Mouse (Mus musculus): Measurements from ENCODE around the gene Hdac1. TPM values are rescaled to one million over a fixed set of nuclear protein-coding genes. Genes with fewer than 3 reads are reported as not detected.

The Hdac1 gene
- polyA plus RNA-seq, 1 experiment from 2014 or later, result 91.7 TPM

GRCm38 (mm10) chr4:129502901-129503444 is 39.5 kb downstream of the Hdac1 start:
- H3K27ac ChIP-seq (ENCODE audit: low read depth, low read length), result peak overlapping the region; percentile 71
- peak; percentile 55 for ATAC-seq
- no peak overlapping the region for H3K4me3 ChIP-seq (ENCODE audit: low read depth, low read length)
- no peak overlapping the region for H3K9ac ChIP-seq (ENCODE audit: low read depth, low read length)
- no peak for TF ChIP-seq CTCF (IDR thresholded peaks at IDR 0.05; ENCODE audit: low read depth)
- no peaks in the 10 kb centered on the region for H3K9me3 ChIP-seq (ENCODE audit: control insufficient read depth)
- H3K27me3 ChIP-seq (replicated peaks; ENCODE audit: control insufficient read depth, insufficient read depth, low read length), result no peaks in the 10 kb centered on the region
- WGBS, result 37% methylated on average over 11 of the region's 11 CpGs
- H3K4me1 ChIP-seq (replicated peaks; ENCODE audit: control insufficient read depth, insufficient read depth, low read length), result peaks cover 19% of the 10 kb centered on the region
- no peaks in the 10 kb centered on the region for H3K36me3 ChIP-seq (ENCODE audit: control insufficient read depth, insufficient read depth)
- H3K4me2 ChIP-seq (replicated peaks; ENCODE audit: low read depth), result peak overlapping the region; percentile 17

DNA sequence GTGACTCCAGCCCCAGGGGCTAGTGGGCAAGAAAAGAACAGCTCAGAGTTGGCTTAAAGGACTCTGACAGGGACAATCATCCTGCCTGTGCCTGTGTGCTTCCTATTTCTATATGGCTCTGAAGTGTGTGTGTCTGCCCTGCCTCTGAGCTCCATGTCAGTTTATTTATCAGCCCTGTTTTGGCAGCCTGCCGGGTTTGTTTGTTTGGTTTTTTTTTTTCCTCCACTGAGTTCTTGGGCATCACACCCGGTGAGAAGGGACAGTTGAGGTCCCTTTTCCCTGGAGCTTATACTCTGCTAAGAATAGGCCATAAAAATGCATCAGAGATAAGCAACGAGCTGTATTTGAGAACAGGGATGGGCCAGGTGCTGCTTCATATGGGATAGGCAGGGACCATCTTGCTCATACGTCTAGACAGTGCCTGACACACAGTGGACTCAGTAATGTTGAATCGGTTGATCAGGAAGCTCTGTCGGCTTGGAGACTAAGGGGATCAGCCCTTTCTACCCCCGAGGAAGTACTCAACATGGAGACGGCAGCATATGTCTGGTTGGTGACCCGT is 40.1 kb downstream of the Hdac1 start:
- WGBS, result 22% methylated on average over 9 of the region's 9 CpGs
- Histone ChIP-seq H3K27ac (ENCODE audit: low read depth, low read length) (peak overlapping the region; percentile 71), H3K4me1 (replicated peaks; ENCODE audit: control insufficient read depth, insufficient read depth, low read length) (peaks cover 19% of the 10 kb centered on the region), H3K4me2 (replicated peaks; ENCODE audit: low read depth) (peak overlapping the region; percentile 17), H3K27me3 (replicated peaks; ENCODE audit: control insufficient read depth, insufficient read depth, low read length) (no peaks in the 10 kb centered on the region), H3K9me3 (ENCODE audit: control insufficient read depth) (no peaks in the 10 kb centered on the region), H3K4me3 (ENCODE audit: low read depth, low read length) (no peak overlapping the region), H3K36me3 (ENCODE audit: control insufficient read depth, insufficient read depth) (no peaks in the 10 kb centered on the region), H3K9ac (ENCODE audit: low read depth, low read length) (no peak overlapping the region)
- no peak for TF ChIP-seq CTCF (IDR thresholded peaks at IDR 0.05; ENCODE audit: low read depth)
- peak; percentile 85 for ATAC-seq

- peak overlapping the region; percentile 78 for H3K27ac ChIP-seq (ENCODE audit: low read depth, low read length)
- 3% methylated on average over 49 of the region's 49 CpGs for WGBS
- TF ChIP-seq CTCF (IDR thresholded peaks at IDR 0.05; ENCODE audit: low read depth), result no peak; the same call in 1 of the 2 replicates
- no peaks in the 10 kb centered on the region for H3K27me3 ChIP-seq (replicated peaks; ENCODE audit: control insufficient read depth, insufficient read depth, low read length)
- peak; percentile 57 for ATAC-seq
- H3K9ac ChIP-seq (ENCODE audit: low read depth, low read length), result peak overlapping the region; percentile 40
- peaks cover 19% of the 10 kb centered on the region for H3K4me1 ChIP-seq (replicated peaks; ENCODE audit: control insufficient read depth, insufficient read depth, low read length)
- peak overlapping the region; percentile 81 for H3K4me2 ChIP-seq (replicated peaks; ENCODE audit: low read depth)
- H3K4me3 ChIP-seq (ENCODE audit: low read depth, low read length), result peak overlapping the region; percentile 52
- no peaks in the 10 kb centered on the region for H3K36me3 ChIP-seq (ENCODE audit: control insufficient read depth, insufficient read depth)
- no peaks in the 10 kb centered on the region for H3K9me3 ChIP-seq (ENCODE audit: control insufficient read depth)
These were observed 41.6 kb downstream of the Hdac1 start for GRCm38 (mm10) chr4:129500607-129501566.

GRCm38 (mm10) chr4:129500017-129500416 is 42.5 kb downstream of the Hdac1 start:
- Histone ChIP-seq H3K27me3 (replicated peaks; ENCODE audit: control insufficient read depth, insufficient read depth, low read length) (no peaks in the 10 kb centered on the region), H3K27ac (ENCODE audit: low read depth, low read length) (no peak overlapping the region; the same call in 1 of the 2 replicates), H3K36me3 (ENCODE audit: control insufficient read depth, insufficient read depth) (no peaks in the 10 kb centered on the region), H3K4me1 (replicated peaks; ENCODE audit: control insufficient read depth, insufficient read depth, low read length) (peaks cover 19% of the 10 kb centered on the region), H3K9me3 (ENCODE audit: control insufficient read depth) (no peaks in the 10 kb centered on the region), H3K4me3 (ENCODE audit: low read depth, low read length) (peak overlapping the region; percentile 52), H3K9ac (ENCODE audit: low read depth, low read length) (no peak overlapping the region; the same call in 1 of the 2 replicates), H3K4me2 (replicated peaks; ENCODE audit: low read depth) (peak overlapping the region; percentile 81)
- TF ChIP-seq CTCF (IDR thresholded peaks at IDR 0.05; ENCODE audit: low read depth), result no peak
- WGBS, result 81% methylated on average over 8 of the region's 8 CpGs
- ATAC-seq, result no peak

GRCm38 (mm10) chr4:129498941-129499340 is 43.6 kb downstream of the Hdac1 start:
- Histone ChIP-seq H3K4me1 (replicated peaks; ENCODE audit: control insufficient read depth, insufficient read depth, low read length) (peaks cover 12% of the 10 kb centered on the region; the same call in 1 of the 2 replicates), H3K36me3 (ENCODE audit: control insufficient read depth, insufficient read depth) (no peaks in the 10 kb centered on the region), H3K4me3 (ENCODE audit: low read depth, low read length) (no peak overlapping the region), H3K27me3 (replicated peaks; ENCODE audit: control insufficient read depth, insufficient read depth, low read length) (no peaks in the 10 kb centered on the region), H3K9ac (ENCODE audit: low read depth, low read length) (no peak overlapping the region), H3K9me3 (ENCODE audit: control insufficient read depth) (no peaks in the 10 kb centered on the region), H3K4me2 (replicated peaks; ENCODE audit: low read depth) (no peak overlapping the region), H3K27ac (ENCODE audit: low read depth, low read length) (no peak overlapping the region)
- WGBS, result 71% methylated on average over 3 of the region's 3 CpGs
- TF ChIP-seq CTCF (IDR thresholded peaks at IDR 0.05; ENCODE audit: low read depth), result no peak
- ATAC-seq, result no peak

GRCm38 (mm10) chr4:129496631-129497030 is 45.9 kb downstream of the Hdac1 start:
- WGBS, result 40% methylated on average over 6 of the region's 6 CpGs
- Histone ChIP-seq H3K4me1 (replicated peaks; ENCODE audit: control insufficient read depth, insufficient read depth, low read length) (peaks cover 3% of the 10 kb centered on the region), H3K4me2 (replicated peaks; ENCODE audit: low read depth) (no peak overlapping the region), H3K4me3 (ENCODE audit: low read depth, low read length) (no peak overlapping the region), H3K9ac (ENCODE audit: low read depth, low read length) (no peak overlapping the region), H3K27ac (ENCODE audit: low read depth, low read length) (no peak overlapping the region; the same call in 1 of the 2 replicates), H3K36me3 (ENCODE audit: control insufficient read depth, insufficient read depth) (no peaks in the 10 kb centered on the region), H3K27me3 (replicated peaks; ENCODE audit: control insufficient read depth, insufficient read depth, low read length) (peaks cover 4% of the 10 kb centered on the region; the same call in 1 of the 2 replicates), H3K9me3 (ENCODE audit: control insufficient read depth) (no peaks in the 10 kb centered on the region)
- no peak for ATAC-seq
- no peak; the same call in 1 of the 2 replicates for TF ChIP-seq CTCF (IDR thresholded peaks at IDR 0.05; ENCODE audit: low read depth)

Measured in intestine, postnatal 0 days (tissue).